Mouse (Mus musculus): ENCODE results near the gene Mybpc3. TPM values are rescaled to one million over a fixed set of nuclear protein-coding genes. Genes with fewer than 3 reads are reported as not detected.

Mybpc3 gene
- polyA plus RNA-seq, 1 experiment from 2014 or later = not detected

DNA sequence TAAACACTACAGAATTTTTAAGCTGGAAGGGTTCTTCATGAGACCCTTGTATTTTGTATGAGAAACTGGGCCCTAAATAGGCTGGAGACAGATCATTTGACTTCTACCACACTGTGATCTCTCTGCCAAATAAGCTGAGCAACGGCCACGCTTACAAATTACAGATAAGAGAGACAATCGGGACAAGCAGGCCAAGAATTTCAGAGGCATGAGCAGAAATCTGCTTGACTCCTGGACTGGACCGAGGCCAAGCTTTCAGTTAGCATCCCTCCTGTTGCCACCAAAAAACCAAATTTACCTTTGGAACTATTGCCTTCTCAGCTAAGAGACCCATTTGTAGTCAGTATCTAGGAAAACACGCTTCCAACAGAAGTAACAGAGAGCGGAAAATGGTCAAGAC lies 42.6 kb downstream of the Mybpc3 start:
- Histone ChIP-seq H3K27me3 (no peaks in the 10 kb centered on the region), H3K36me3 (peaks cover 82% of the 10 kb centered on the region), H3K9ac (no peak overlapping the region), H3K9me3 (no peaks in the 10 kb centered on the region), H3K4me2 (replicated peaks) (no peak overlapping the region), H3K4me1 (no peaks in the 10 kb centered on the region), H3K4me3 (no peak overlapping the region), H3K27ac (no peak overlapping the region)
- no peak for ATAC-seq (ENCODE audit: low FRiP score, low read depth)
- 84% methylated on average over 6 of the region's 6 CpGs for WGBS

DNA sequence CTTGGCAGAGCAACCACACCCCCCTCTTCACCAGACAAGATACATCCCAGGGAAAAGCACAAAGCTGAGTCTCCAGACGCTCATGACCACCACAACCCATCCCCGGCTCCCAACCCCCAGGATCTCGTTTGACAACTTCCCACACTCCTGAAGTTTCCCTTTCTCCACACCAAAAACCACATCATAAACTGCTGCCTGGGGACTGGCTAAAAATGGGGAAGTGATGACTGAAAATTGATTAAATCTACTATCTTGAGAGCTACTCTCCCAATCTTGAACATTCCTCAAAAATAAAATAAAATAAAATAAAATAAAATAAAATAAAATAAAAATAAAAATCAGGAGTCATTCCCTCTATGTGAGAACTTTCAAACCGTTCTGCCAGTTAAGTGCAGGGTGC lies 45.0 kb downstream of the Mybpc3 start:
- Histone ChIP-seq H3K4me1 (no peaks in the 10 kb centered on the region), H3K4me2 (replicated peaks) (no peak overlapping the region), H3K27me3 (no peaks in the 10 kb centered on the region), H3K4me3 (no peak overlapping the region), H3K9me3 (no peaks in the 10 kb centered on the region), H3K9ac (no peak overlapping the region), H3K27ac (no peak overlapping the region), H3K36me3 (peaks cover 83% of the 10 kb centered on the region)
- no peak for ATAC-seq (ENCODE audit: low FRiP score, low read depth)
- WGBS = 78% methylated on average over 4 of the region's 4 CpGs

DNA sequence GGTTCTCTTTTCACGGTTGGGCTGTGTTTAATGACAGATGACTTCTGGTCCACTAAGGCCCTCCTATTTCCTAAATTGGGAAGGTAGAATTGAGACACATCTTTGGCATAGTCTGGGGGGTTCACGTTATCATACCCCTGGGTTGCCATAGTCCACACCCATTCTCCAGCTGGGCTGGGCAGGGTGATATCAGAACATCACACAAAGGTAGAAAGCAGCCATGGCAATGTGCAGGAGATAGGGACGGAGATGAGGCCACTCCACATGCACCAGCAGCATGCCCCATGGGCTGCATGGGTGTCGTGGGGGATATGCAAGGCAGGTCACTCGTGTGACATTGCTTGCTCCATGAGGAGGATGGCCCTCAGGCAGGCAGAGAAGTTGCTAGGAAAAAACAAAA lies 45.6 kb downstream of the Mybpc3 start:
- ATAC-seq (ENCODE audit: low FRiP score, low read depth) = no peak
- WGBS = 87% methylated on average over 5 of the region's 5 CpGs
- no peak overlapping the region for H3K4me3 ChIP-seq

DNA sequence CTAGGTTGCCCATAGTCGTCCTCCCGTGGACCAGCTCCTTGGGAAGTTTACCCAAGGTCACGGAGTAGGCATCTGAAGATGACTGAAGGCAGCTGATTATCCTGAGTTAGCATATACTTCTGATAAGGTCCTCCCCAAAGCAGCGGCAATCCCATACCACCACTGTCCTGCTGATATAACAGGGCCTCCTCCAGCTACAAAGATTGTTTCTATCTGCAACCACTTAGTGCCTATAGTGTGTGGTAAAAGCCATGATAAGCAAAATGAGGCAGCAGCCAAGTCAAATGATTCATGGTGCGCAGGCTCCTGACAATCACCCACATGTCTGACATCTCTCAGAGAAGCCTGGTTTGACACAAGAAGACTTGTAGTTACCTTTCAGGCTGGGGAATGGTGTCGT lies 47.0 kb downstream of the Mybpc3 start:
- Histone ChIP-seq H3K27me3 (no peaks in the 10 kb centered on the region), H3K4me3 (no peak overlapping the region), H3K27ac (no peak overlapping the region), H3K4me1 (no peaks in the 10 kb centered on the region), H3K9me3 (no peaks in the 10 kb centered on the region), H3K9ac (no peak overlapping the region), H3K4me2 (replicated peaks) (no peak overlapping the region), H3K36me3 (peaks cover 82% of the 10 kb centered on the region)
- no peak for ATAC-seq (ENCODE audit: low FRiP score, low read depth)
- 90% methylated on average over 6 of the region's 6 CpGs for WGBS

More for the DNA sequence above, 45.6 kb downstream of the Mybpc3 start:
- H3K4me1 ChIP-seq = no peaks in the 10 kb centered on the region
- no peak overlapping the region for H3K4me2 ChIP-seq (replicated peaks)
- no peaks in the 10 kb centered on the region for H3K27me3 ChIP-seq
- H3K27ac ChIP-seq = no peak overlapping the region
- H3K9me3 ChIP-seq = no peaks in the 10 kb centered on the region
- H3K9ac ChIP-seq = no peak overlapping the region
- peaks cover 81% of the 10 kb centered on the region for H3K36me3 ChIP-seq

DNA sequence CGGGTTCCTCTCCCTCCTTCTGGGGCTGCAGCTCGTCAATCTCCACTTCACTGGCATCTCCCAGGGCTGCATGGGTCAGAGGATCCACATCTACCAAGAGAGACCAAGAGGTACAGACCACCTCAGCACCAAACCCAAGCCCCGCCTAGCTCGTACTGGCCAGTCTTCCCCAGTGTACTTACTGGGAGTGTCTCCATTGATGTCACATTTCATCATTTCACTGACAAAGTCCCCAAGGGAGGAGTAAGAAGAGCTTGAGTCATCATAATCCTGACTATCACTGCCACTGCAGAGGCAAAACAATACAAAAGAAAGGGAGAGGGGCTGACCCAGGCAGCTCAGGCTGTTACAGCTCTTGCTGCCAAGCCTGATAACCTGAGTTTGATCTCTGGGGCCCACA lies 49.7 kb downstream of the Mybpc3 start:
- WGBS = 64% methylated on average over 4 of the region's 4 CpGs
- Histone ChIP-seq H3K4me2 (replicated peaks) (no peak overlapping the region), H3K27ac (no peak overlapping the region), H3K9ac (no peak overlapping the region), H3K9me3 (no peaks in the 10 kb centered on the region), H3K4me3 (no peak overlapping the region), H3K27me3 (no peaks in the 10 kb centered on the region), H3K36me3 (peaks cover 68% of the 10 kb centered on the region), H3K4me1 (no peaks in the 10 kb centered on the region)
- ATAC-seq (ENCODE audit: low FRiP score, low read depth) = no peak

DNA sequence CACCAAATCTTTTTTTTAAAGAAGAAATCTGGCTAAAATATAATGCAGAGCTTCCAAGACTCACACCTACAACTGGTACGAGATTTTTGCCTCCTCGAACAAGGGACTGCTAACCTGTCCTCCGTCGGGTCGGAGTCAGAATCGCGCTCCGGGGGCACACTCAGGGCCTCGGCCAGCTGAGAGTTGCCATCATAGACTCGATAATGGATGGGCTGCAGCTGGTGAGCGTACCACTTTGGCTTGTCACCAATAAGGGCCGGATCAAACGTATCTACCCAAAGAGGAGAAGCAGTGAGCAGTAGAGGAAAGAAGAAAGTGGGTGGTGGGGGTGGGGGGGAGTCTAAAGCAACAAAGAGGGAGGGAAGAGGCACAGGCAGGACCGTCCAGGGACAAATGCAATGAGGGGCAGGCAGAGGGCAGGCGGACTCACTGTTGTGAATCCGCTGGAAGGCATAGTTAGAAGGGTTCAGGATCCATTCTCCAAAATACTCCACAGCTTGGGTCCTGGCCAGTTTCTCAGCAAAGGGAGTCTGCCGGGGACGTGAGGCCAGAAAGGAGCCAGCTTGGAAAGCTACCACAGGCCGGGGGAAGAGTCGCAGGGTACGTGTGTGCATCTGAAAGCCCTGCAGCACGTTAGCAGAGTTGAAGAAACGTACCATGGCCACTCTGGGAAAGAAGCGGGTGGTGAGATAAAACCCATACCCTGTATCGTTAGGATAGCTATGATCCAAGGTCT lies 51.8 kb downstream of the Mybpc3 start:
- Histone ChIP-seq H3K4me3 (no peak overlapping the region), H3K27me3 (no peaks in the 10 kb centered on the region), H3K9me3 (no peaks in the 10 kb centered on the region), H3K36me3 (peaks cover 60% of the 10 kb centered on the region), H3K4me2 (replicated peaks) (no peak overlapping the region), H3K9ac (no peak overlapping the region), H3K4me1 (no peaks in the 10 kb centered on the region), H3K27ac (no peak overlapping the region)
- 88% methylated on average over 25 of the region's 25 CpGs for WGBS
- ATAC-seq (ENCODE audit: low FRiP score, low read depth) = no peak

DNA sequence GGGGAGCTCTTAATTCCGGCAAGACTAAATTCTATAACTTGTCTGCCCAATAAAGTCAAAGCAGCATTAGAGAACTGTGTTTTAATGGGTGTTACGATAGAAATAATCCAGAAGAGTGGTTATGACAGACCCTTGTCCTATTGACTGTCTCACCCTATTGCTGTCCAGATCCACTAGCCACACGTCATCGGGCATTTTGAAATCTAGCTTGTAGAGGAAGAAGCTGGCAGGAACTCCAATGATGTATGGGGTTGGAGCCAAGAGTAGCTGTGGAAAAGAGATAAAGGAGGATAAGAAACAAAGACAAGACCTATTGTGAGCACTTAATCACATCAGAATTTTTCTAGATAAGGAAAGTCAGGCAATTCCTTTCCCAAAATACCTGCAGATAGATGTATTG lies 57.5 kb downstream of the Mybpc3 start:
- Histone ChIP-seq H3K9ac (no peak overlapping the region), H3K9me3 (no peaks in the 10 kb centered on the region), H3K36me3 (peaks cover 42% of the 10 kb centered on the region), H3K27ac (no peak overlapping the region), H3K4me2 (replicated peaks) (no peak overlapping the region), H3K4me1 (no peaks in the 10 kb centered on the region), H3K27me3 (no peaks in the 10 kb centered on the region), H3K4me3 (no peak overlapping the region)
- no peak for ATAC-seq (ENCODE audit: low FRiP score, low read depth)
- WGBS = 87% methylated on average over 4 of the region's 4 CpGs

DNA sequence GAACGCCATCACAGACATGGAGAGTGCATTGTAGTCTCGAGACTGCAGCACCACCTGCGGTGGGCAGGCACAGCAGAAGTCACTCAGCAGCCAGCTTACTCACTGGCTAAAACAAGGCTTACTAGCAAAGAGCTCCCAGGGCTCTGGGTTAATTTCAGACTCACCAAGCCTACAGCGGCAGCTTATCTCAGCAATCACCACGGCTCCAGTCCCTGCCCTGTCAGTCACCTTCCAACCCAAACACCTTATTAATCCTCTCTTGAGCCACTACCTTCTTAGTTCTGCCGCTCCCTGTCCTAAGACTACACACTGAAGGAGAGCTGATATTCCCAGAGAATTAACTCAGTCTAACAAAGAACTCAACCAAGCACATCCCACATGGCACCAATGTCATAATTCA lies 58.3 kb downstream of the Mybpc3 start:
- H3K4me2 ChIP-seq (replicated peaks) = no peak overlapping the region
- WGBS = 77% methylated on average over 6 of the region's 6 CpGs

DNA sequence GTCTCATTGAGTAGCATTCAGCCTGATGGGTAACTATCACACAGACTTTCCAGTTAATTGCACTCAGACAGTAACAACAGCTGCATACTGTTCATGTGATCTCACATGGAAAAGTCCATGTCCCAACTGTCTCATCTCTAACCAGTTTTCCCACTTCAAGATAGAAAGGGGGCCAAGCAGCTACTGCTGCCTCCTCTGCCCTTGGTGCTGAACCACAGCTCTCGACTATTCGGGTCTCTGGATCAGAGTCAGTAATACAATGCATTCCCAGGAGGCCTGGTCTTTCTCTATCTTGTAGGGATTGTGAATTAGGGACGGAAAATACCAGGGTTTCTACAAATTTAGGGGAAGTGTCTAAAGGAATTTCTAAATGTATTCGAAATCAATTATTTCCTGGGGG lies 61.9 kb downstream of the Mybpc3 start:
- H3K9me3 ChIP-seq = no peaks in the 10 kb centered on the region
- peaks cover 25% of the 10 kb centered on the region for H3K36me3 ChIP-seq
- H3K4me2 ChIP-seq (replicated peaks) = no peak overlapping the region
- H3K27ac ChIP-seq = no peak overlapping the region
- H3K9ac ChIP-seq = no peak overlapping the region
- no peak for ATAC-seq (ENCODE audit: low FRiP score, low read depth)
- no peaks in the 10 kb centered on the region for H3K27me3 ChIP-seq
- peaks cover 13% of the 10 kb centered on the region for H3K4me1 ChIP-seq
- H3K4me3 ChIP-seq = no peak overlapping the region
- WGBS = 38% methylated on average over 4 of the region's 4 CpGs

More for the DNA sequence above, 58.3 kb downstream of the Mybpc3 start:
- Histone ChIP-seq H3K9me3 (no peaks in the 10 kb centered on the region), H3K27ac (no peak overlapping the region), H3K4me3 (no peak overlapping the region), H3K4me1 (no peaks in the 10 kb centered on the region), H3K27me3 (no peaks in the 10 kb centered on the region), H3K9ac (no peak overlapping the region), H3K36me3 (peaks cover 42% of the 10 kb centered on the region)
- no peak for ATAC-seq (ENCODE audit: low FRiP score, low read depth)

DNA sequence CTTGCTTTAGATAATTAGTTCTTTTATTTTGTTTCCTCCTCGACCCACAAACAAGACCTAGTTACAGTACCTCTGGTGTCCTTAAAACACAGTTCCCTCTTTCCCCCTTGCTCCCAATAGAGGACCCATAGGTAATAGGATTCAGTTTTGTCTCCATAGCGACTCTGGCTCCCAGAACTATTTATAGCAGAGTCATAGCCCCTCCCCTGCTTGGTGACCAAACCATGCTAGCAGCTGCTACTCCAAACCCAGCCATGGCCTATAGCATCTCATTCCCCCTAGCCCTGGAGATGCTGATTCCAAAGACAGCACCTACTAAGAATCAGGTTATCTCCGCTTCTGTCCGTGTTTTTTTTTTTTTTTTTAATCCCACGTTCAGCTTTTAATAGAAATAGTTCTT lies 62.8 kb downstream of the Mybpc3 start:
- no peak overlapping the region for H3K27ac ChIP-seq
- no peak overlapping the region for H3K4me2 ChIP-seq (replicated peaks)
- no peak for ATAC-seq (ENCODE audit: low FRiP score, low read depth)
- no peaks in the 10 kb centered on the region for H3K9me3 ChIP-seq
- no peak overlapping the region for H3K9ac ChIP-seq
- no peaks in the 10 kb centered on the region for H3K27me3 ChIP-seq
- H3K36me3 ChIP-seq = peaks cover 22% of the 10 kb centered on the region
- no peak overlapping the region for H3K4me3 ChIP-seq
- H3K4me1 ChIP-seq = peaks cover 13% of the 10 kb centered on the region
- WGBS = 67% methylated on average over 5 of the region's 5 CpGs

DNA sequence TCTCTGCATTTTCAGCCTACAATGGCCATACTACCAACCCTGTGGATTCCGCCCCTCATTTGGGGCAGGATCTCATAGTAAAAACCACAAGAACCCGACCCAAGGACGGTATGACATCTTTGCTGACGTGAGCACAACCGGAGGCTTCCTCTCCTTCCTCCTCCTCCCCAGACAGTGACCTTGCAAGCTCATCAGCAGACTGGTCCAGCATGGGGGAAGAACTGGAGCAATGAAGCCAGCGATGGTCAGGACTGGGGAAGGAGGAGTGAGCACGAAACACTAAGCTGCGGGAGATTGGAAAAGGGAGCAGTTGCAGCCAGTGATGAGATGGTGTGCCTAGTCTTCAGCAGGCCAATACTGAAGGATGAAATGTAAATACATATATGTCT lies 64.1 kb downstream of the Mybpc3 start:
- peak overlapping the region; percentile 87 for H3K4me2 ChIP-seq (replicated peaks)
- peaks cover 13% of the 10 kb centered on the region for H3K4me1 ChIP-seq
- peak overlapping the region; percentile 79 for H3K9ac ChIP-seq
- H3K4me3 ChIP-seq = peak overlapping the region; percentile 92
- H3K27ac ChIP-seq = no peak overlapping the region
- WGBS = 14% methylated on average over 8 of the region's 8 CpGs
- ATAC-seq (ENCODE audit: low FRiP score, low read depth) = no peak
- H3K9me3 ChIP-seq = no peaks in the 10 kb centered on the region
- H3K27me3 ChIP-seq = no peaks in the 10 kb centered on the region
- H3K36me3 ChIP-seq = peaks cover 10% of the 10 kb centered on the region; the same call in 1 of the 2 replicates

DNA sequence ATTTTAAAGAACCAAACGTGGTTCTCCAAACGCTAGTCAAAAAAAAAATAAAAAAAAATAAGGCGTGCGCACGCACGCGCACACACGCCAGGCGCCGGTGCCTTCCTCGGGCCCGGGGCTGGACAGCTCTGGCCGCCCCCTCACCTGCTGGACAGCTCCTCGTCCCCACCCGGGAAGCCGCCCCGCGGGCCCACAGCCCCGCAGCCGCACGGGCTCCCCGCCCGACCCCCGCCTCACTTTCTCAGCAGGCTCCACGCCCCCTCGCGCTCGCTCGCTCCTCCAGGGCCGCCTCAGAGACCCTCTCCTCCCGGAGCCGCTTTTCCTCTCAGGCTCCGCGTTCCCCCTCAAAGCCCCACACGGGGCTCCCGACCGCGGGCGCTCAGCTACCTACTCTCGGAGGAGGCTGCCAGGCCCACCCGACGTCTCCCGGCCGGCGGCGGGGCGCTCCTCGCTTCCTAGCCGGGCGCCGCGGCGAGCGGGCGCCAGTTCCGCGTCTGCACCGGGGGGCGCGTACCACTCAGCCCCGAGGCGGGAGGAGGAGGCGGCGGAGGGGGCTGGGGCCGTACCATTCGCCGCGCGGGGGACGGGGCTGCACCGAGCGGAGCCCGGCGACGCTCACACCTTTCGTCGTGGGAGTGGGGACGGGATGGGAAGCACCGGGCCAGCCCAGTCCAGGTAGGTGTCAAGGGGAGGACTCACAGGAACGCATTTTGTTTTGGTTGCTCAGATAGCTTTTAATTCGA lies 64.6 kb downstream of the Mybpc3 start:
- peak; percentile 98 for ATAC-seq (ENCODE audit: low FRiP score, low read depth)
- Histone ChIP-seq H3K4me1 (peaks cover 13% of the 10 kb centered on the region), H3K27ac (peak overlapping the region; percentile 74), H3K9ac (peak overlapping the region; percentile 79), H3K36me3 (peaks cover 8% of the 10 kb centered on the region; the same call in 1 of the 2 replicates), H3K4me2 (replicated peaks) (peak overlapping the region; percentile 87), H3K9me3 (no peaks in the 10 kb centered on the region), H3K27me3 (no peaks in the 10 kb centered on the region), H3K4me3 (peak overlapping the region; percentile 92)
- under 1% methylated on average over 78 of the region's 81 CpGs for WGBS
